Mouse (Mus musculus): ENCODE measurements around the gene Mapkapk3. TPM values are rescaled to one million over a fixed set of nuclear protein-coding genes. Genes with fewer than 3 reads are reported as not detected.

Mapkapk3 gene
- total and polyA plus RNA-seq, 3 experiments, result 29.9 to 39.8 (median 30.1) TPM

GRCm38 (mm10) chr9:107250416-107251337, 39.0 kb downstream of the Mapkapk3 start:
- no peaks in the 10 kb centered on the region for H3K4me1 ChIP-seq (ENCODE audit: control insufficient read depth in 1 of 2, insufficient read depth in 2 of 2)
- no peaks in the 10 kb centered on the region for H3K79me2 ChIP-seq (replicated peaks; ENCODE audit: control insufficient read depth, extremely low read depth, insufficient read depth, poor library complexity, severe bottlenecking)
- DNase-seq (ENCODE audit: extremely low read depth), result no peak
- no peak for TF ChIP-seq RCOR1 (conservative IDR thresholded peaks at IDR 0.05; ENCODE audit: low read depth, low read length)
- TF ChIP-seq TCF12 (IDR thresholded peaks at IDR 0.05; ENCODE audit: low read depth, low read length), result no peak
- TF ChIP-seq MAX (IDR thresholded peaks at IDR 0.05; ENCODE audit: low read length), result no peak
- no peak for TF ChIP-seq IRF4 (IDR thresholded peaks at IDR 0.05; ENCODE audit: low read depth, low read length)
- TF ChIP-seq POLR2A (IDR thresholded peaks at IDR 0.05; ENCODE audit: low read depth, low read length), result no peak
- no peak for TF ChIP-seq JUND (conservative IDR thresholded peaks at IDR 0.05; ENCODE audit: low read depth, low read length)
- no peak for TF ChIP-seq KAT2A (IDR thresholded peaks at IDR 0.05; ENCODE audit: insufficient replicate concordance, low read length)
- no peak for TF ChIP-seq ZKSCAN1 (IDR thresholded peaks at IDR 0.05; ENCODE audit: borderline replicate concordance, low read depth, low read length)
- no peak for TF ChIP-seq USF2 (conservative IDR thresholded peaks at IDR 0.05; ENCODE audit: low read depth, low read length)
- TF ChIP-seq POLR2AphosphoS2 (IDR thresholded peaks at IDR 0.05; ENCODE audit: low read depth, low read length), result no peak
- TF ChIP-seq NELFE (IDR thresholded peaks at IDR 0.05; ENCODE audit: low read depth, low read length), result no peak
- no peak for TF ChIP-seq MXI1 (IDR thresholded peaks at IDR 0.05; ENCODE audit: low read depth, low read length)
- TF ChIP-seq RAD21 (IDR thresholded peaks at IDR 0.05; ENCODE audit: low read depth, low read length), result no peak
- no peak for TF ChIP-seq UBTF (IDR thresholded peaks at IDR 0.05; ENCODE audit: low read depth, low read length)
- no peak for TF ChIP-seq ZC3H11A (IDR thresholded peaks at IDR 0.05; ENCODE audit: low read depth, low read length)
- TF ChIP-seq HCFC1 (IDR thresholded peaks at IDR 0.05; ENCODE audit: low read depth, low read length), result no peak
- no peak for TF ChIP-seq USF1 (IDR thresholded peaks at IDR 0.05; ENCODE audit: low read depth, low read length)
- no peak for TF ChIP-seq ELF1 (IDR thresholded peaks at IDR 0.05; ENCODE audit: low read depth, low read length)
- TF ChIP-seq MAZ (IDR thresholded peaks at IDR 0.05; ENCODE audit: low read depth, low read length), result no peak
- no peaks in the 10 kb centered on the region for H3K27me3 ChIP-seq (replicated peaks)
- no peak overlapping the region for H3K4me3 ChIP-seq (replicated peaks in 1 of 3; ENCODE audit: low read depth in 2 of 3, low read length in 2 of 3, poor library complexity in 1 of 3)
- in situ Hi-C loops (cut with MboI; ENCODE audit: low pct_ligation_motif_present, low pct_unique_long_range_greater_than_20kb, low sequenced_read_pairs) (no loop called here), dilution Hi-C loops (cut with MboI; ENCODE audit: extremely low pct_ligation_motif_present, extremely low pct_unique_long_range_greater_than_20kb, low sequenced_read_pairs) (no loop called here)
- no peak overlapping the region for H3K4me2 ChIP-seq (ENCODE audit: insufficient read depth, low read depth, poor library complexity, severe bottlenecking)
- H3K9me3 ChIP-seq (replicated peaks; ENCODE audit: low read length), result no peaks in the 10 kb centered on the region
- peaks cover 13 to 23% of the 10 kb centered on the region in 2 experiments for H3K36me3 ChIP-seq (replicated peaks in 1 of 2; ENCODE audit: control insufficient read depth in 1 of 2, insufficient read depth in 1 of 2, low read length in 1 of 2)
- no peak overlapping the region for H3K27ac ChIP-seq (ENCODE audit: insufficient read depth, low read depth)
- no peak overlapping the region for H3K9ac ChIP-seq (ENCODE audit: insufficient read depth, low read depth)

- H3K4me2 ChIP-seq (ENCODE audit: insufficient read depth, low read depth, poor library complexity, severe bottlenecking), result no peak overlapping the region
- H3K9ac ChIP-seq (ENCODE audit: insufficient read depth, low read depth), result no peak overlapping the region
- dilution Hi-C loops (cut with MboI; ENCODE audit: extremely low pct_ligation_motif_present, extremely low pct_unique_long_range_greater_than_20kb, low sequenced_read_pairs) (no loop called here), in situ Hi-C loops (cut with MboI; ENCODE audit: low pct_ligation_motif_present, low pct_unique_long_range_greater_than_20kb, low sequenced_read_pairs) (loop anchor here (5.0 to 10.0 kb wide), 2 partner anchors 38 to 106 kb away; partner anchors contain the start of gene Mapkapk3)
- H3K36me3 ChIP-seq (replicated peaks in 1 of 2; ENCODE audit: control insufficient read depth in 1 of 2, insufficient read depth in 1 of 2, low read length in 1 of 2), result peaks cover under 1 to 7% of the 10 kb centered on the region in 2 experiments
- H3K27me3 ChIP-seq (replicated peaks), result peaks cover 2% of the 10 kb centered on the region
- no peak for TF ChIP-seq CTCF (conservative IDR thresholded peaks at IDR 0.05 in 1 of 2, IDR thresholded peaks at IDR 0.05 in 1 of 2; ENCODE audit: low read depth in 2 of 2, low read length in 2 of 2)
- no peak for TF ChIP-seq UBTF (IDR thresholded peaks at IDR 0.05; ENCODE audit: low read depth, low read length)
- TF ChIP-seq POLR2AphosphoS2 (IDR thresholded peaks at IDR 0.05; ENCODE audit: low read depth, low read length), result no peak
- no peak for TF ChIP-seq SMC3 (IDR thresholded peaks at IDR 0.05; ENCODE audit: low read depth, low read length)
- TF ChIP-seq E2F4 (IDR thresholded peaks at IDR 0.05; ENCODE audit: insufficient replicate concordance, low read depth, low read length), result no peak
- no peak for TF ChIP-seq PAX5 (IDR thresholded peaks at IDR 0.05; ENCODE audit: low read length)
- TF ChIP-seq JUN (IDR thresholded peaks at IDR 0.05; ENCODE audit: insufficient read depth, low read depth, low read length), result no peak
- no peak for TF ChIP-seq ZMIZ1 (IDR thresholded peaks at IDR 0.05; ENCODE audit: low read depth, low read length)
- no peak for TF ChIP-seq ZNF384 (IDR thresholded peaks at IDR 0.05; ENCODE audit: low read depth, low read length)
- TF ChIP-seq NRF1 (IDR thresholded peaks at IDR 0.05; ENCODE audit: low read depth, low read length), result no peak
- no peak for TF ChIP-seq CHD1 (IDR thresholded peaks at IDR 0.05; ENCODE audit: low read depth, low read length)
- no peak for TF ChIP-seq ZKSCAN1 (IDR thresholded peaks at IDR 0.05; ENCODE audit: borderline replicate concordance, low read depth, low read length)
- TF ChIP-seq SIN3A (IDR thresholded peaks at IDR 0.05; ENCODE audit: low read length), result no peak
- no peak for TF ChIP-seq EP300 (IDR thresholded peaks at IDR 0.05; ENCODE audit: low read length)
- TF ChIP-seq USF2 (conservative IDR thresholded peaks at IDR 0.05; ENCODE audit: low read depth, low read length), result no peak
- no peak for TF ChIP-seq ETS1 (conservative IDR thresholded peaks at IDR 0.05; ENCODE audit: low read depth, low read length)
- no peak for TF ChIP-seq HCFC1 (IDR thresholded peaks at IDR 0.05; ENCODE audit: low read depth, low read length)
- no peak for TF ChIP-seq MAZ (IDR thresholded peaks at IDR 0.05; ENCODE audit: low read depth, low read length)
- DNase-seq (ENCODE audit: extremely low read depth), result no peak
- no peaks in the 10 kb centered on the region for H3K79me2 ChIP-seq (replicated peaks; ENCODE audit: control insufficient read depth, extremely low read depth, insufficient read depth, poor library complexity, severe bottlenecking)
- no peaks in the 10 kb centered on the region for H3K9me3 ChIP-seq (replicated peaks; ENCODE audit: low read length)
- no peak overlapping the region for H3K27ac ChIP-seq (ENCODE audit: insufficient read depth, low read depth)
- H3K4me3 ChIP-seq (replicated peaks in 1 of 3; ENCODE audit: low read depth in 2 of 3, low read length in 2 of 3, poor library complexity in 1 of 3), result no peak overlapping the region
- H3K4me1 ChIP-seq (ENCODE audit: control insufficient read depth in 1 of 2, insufficient read depth in 2 of 2), result no peaks in the 10 kb centered on the region
Observed at GRCm38 (mm10) chr9:107249154-107249553, 40.5 kb downstream of the Mapkapk3 start.
